Mouse (Mus musculus) limb, embryonic 15.5 days (tissue): ENCODE data around the gene Zbed3. TPM values are rescaled to one million over a fixed set of nuclear protein-coding genes. Genes with fewer than 3 reads are reported as not detected.

Experiments
- ATAC-seq: fragments of 200-750 bp; cut with Nextera tagmentation; 2 replicates; pipeline ENCODE4 v1.8.0; 2017; ENCODE audit warnings: low read depth, moderate TSS enrichment; ENCODE audit not compliant: insufficient number of reproducible peaks, low FRiP score, low TSS enrichment
- H3K27ac ChIP-seq: fragments of 300-500 bp; sonication (generic); 2 replicates; pipeline ENCODE4 v1.5.1; 2015; ENCODE audit warnings: moderate library complexity, mild to moderate bottlenecking, inconsistent platforms
- H3K27me3 ChIP-seq: fragments of 300-500 bp; sonication (generic); 2 replicates; pipeline ENCODE4 v1.6.1; 2015; ENCODE audit warnings: inconsistent platforms
- H3K36me3 ChIP-seq: fragments of 300-500 bp; sonication (generic); 2 replicates; pipeline ENCODE4 v1.6.1; 2015; ENCODE audit warnings: inconsistent platforms
- H3K4me1 ChIP-seq: fragments of 300-500 bp; sonication (generic); 2 replicates; pipeline ENCODE4 v1.6.1; 2015; ENCODE audit warnings: inconsistent platforms
- H3K4me2 ChIP-seq: fragments of 300-500 bp; sonication (generic); 2 replicates; pipeline ENCODE4 v1.6.1; 2015; ENCODE audit warnings: mild to moderate bottlenecking, inconsistent platforms
- H3K4me3 ChIP-seq: fragments of 300-500 bp; sonication (generic); 2 replicates; pipeline ENCODE4 v1.5.1; 2015; ENCODE audit warnings: mild to moderate bottlenecking, inconsistent platforms
- H3K9ac ChIP-seq: fragments of 300-500 bp; sonication (generic); 2 replicates; pipeline ENCODE4 v1.6.1; 2015; ENCODE audit warnings: inconsistent platforms
- H3K9me3 ChIP-seq: fragments of 300-500 bp; sonication (generic); 2 replicates; pipeline ENCODE4 v1.6.1; 2016; ENCODE audit warnings: inconsistent platforms
- WGBS: fragments of 180-500 bp; shearing (Covaris S2); methylation state at CpG from one replicate; pipeline ENCODE4 v1.1.7; 2015; 5-methylcytosine and 5-hydroxymethylcytosine counted together
- polyA plus RNA-seq: library from polyadenylated mRNA; unstranded; fragments of >200 nt; fragmentation: Nextera tagmentation; extraction: Ambion mirVana; gene quantifications from 2 replicates; pipeline ENCODE4 v1.2.1, GENCODE M21; 2015

Zbed3 gene
- polyA plus RNA-seq, 1 experiment from 2014 or later = 58.9 TPM

DNA sequence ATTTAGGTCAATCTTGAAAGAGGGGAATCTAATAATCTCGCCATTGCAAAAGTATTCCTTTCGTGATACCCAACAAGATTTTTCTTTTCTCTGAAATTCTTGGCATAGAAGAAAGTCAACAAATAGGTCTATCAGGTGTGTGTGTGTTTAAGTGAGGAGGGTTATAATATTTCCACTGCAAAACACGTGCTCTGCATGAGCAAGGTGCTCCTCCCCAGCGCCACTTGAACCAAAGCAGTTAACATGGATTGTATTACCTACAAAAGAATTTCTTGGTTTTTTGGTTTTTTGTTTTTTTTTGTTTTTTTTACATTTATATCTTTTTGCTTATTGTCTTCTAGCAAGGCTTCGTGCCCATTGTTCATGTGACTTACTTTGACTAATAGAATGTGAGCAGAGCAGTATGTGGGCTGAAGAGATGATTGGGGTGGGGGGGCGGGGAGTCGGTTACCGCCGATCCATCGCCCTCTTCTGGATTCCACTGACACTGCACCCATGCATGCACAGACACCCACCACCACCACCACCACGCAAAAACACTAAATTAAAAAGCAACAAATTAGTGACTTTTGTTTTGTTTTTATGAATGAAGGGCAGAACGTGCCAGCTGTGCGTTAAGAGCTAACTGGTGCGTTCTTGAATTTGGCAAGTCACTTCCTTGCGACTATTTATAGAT, 676 bp downstream of the Zbed3 start:
- peaks cover 27% of the 10 kb centered on the region for H3K4me1 ChIP-seq
- H3K4me3 ChIP-seq = peak overlapping the region; percentile 81
- H3K27ac ChIP-seq = peak overlapping the region; percentile 99
- peak overlapping the region; percentile 87 for H3K4me2 ChIP-seq
- no peaks in the 10 kb centered on the region for H3K9me3 ChIP-seq
- no peak for ATAC-seq
- H3K36me3 ChIP-seq = no peaks in the 10 kb centered on the region
- H3K9ac ChIP-seq = peak overlapping the region; percentile 95
- H3K27me3 ChIP-seq = no peaks in the 10 kb centered on the region
- WGBS = 23% methylated on average over 15 of the region's 15 CpGs

DNA sequence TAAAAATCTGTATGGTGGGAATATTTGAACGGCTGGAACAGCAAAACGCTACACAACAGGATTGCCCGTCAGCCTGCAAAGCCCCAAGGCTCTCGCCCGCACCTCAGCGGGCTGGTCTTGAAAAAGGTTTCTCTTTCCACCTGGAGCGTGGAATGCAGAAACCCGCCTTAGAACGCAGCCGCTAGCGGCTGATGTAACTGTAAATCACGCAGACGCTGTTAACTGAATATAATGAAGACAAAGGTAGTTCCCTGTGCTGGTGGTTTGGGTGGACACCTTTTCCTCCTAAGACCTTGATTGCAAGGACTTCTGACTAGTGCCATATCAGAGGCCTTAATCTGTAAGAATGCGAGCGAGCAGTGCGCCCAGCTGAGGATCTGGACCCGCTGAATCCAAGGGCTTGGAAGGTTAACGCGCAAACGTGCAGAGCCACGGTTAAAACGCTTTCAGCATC, 1.2 kb downstream of the Zbed3 start:
- under 1% methylated on average over 22 of the region's 22 CpGs for WGBS
- peak; percentile 27 for ATAC-seq

GRCm38 (mm10) chr13:95325080-95325906, 1.9 kb downstream of the Zbed3 start:
- H3K27me3 ChIP-seq = no peaks in the 10 kb centered on the region
- ATAC-seq = peak; percentile 72
- peak overlapping the region; percentile 81 for H3K4me3 ChIP-seq
- no peaks in the 10 kb centered on the region for H3K9me3 ChIP-seq
- H3K9ac ChIP-seq = peak overlapping the region; percentile 95
- H3K4me2 ChIP-seq = peak overlapping the region; percentile 87
- peak overlapping the region; percentile 99 for H3K27ac ChIP-seq
- H3K4me1 ChIP-seq = peaks cover 28% of the 10 kb centered on the region
- WGBS = under 1% methylated on average over 63 of the region's 63 CpGs
- H3K36me3 ChIP-seq = no peaks in the 10 kb centered on the region

More for the DNA sequence above, 1.2 kb downstream of the Zbed3 start:
- peak overlapping the region; percentile 81 for H3K4me3 ChIP-seq
- no peaks in the 10 kb centered on the region for H3K9me3 ChIP-seq
- H3K27ac ChIP-seq = peak overlapping the region; percentile 99
- H3K36me3 ChIP-seq = no peaks in the 10 kb centered on the region
- H3K27me3 ChIP-seq = no peaks in the 10 kb centered on the region
- H3K9ac ChIP-seq = peak overlapping the region; percentile 95
- H3K4me1 ChIP-seq = peaks cover 28% of the 10 kb centered on the region
- peak overlapping the region; percentile 87 for H3K4me2 ChIP-seq

GRCm38 (mm10) chr13:95325907-95326550, 2.6 kb downstream of the Zbed3 start:
- Histone ChIP-seq H3K27me3 (no peaks in the 10 kb centered on the region), H3K4me2 (peak overlapping the region; percentile 87), H3K9ac (peak overlapping the region; percentile 95), H3K9me3 (no peaks in the 10 kb centered on the region), H3K4me1 (peaks cover 28% of the 10 kb centered on the region), H3K4me3 (peak overlapping the region; percentile 81), H3K27ac (peak overlapping the region; percentile 99), H3K36me3 (no peaks in the 10 kb centered on the region)
- WGBS = 2% methylated on average over 5 of the region's 5 CpGs
- no peak for ATAC-seq

DNA sequence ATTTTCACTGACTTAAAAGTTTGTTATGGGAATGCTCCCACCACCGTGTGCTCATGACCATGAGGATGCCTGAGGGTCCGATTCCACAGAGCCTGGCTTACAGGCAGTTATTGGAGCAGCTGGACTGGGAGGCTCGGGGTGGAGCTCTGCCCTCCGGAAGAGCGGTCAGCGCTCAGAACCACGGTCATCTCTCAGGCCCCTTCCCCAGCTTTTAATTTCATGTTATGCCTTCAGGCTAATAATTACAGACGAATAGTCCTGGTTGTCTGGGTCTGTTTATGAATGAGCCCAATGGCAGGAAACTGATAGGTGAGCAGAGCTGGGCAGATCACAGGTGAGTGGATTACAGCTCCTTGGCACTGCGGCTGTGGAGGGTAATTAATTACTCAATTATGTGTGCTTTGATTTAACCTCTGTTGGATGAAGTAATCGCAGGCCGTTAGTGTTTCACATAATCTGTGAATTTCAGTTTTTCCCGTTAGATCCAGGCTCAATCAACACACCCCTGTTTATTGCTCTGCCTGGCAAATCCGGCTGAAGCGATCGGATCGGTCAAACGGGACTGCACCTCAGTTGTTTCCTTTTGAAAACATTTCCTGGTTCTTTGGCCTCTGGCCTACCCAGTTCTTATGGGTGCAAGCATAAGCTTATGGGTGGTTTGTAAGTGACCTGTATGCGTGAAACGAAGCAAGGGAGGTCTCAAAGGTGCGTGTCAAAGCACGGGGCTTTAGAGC, 3.4 kb downstream of the Zbed3 start:
- peak overlapping the region; percentile 95; the same call in 1 of the 2 replicates for H3K9ac ChIP-seq
- peak overlapping the region; percentile 87 for H3K4me2 ChIP-seq
- no peaks in the 10 kb centered on the region for H3K27me3 ChIP-seq
- H3K27ac ChIP-seq = peak overlapping the region; percentile 99
- 3% methylated on average over 21 of the region's 21 CpGs for WGBS
- no peak for ATAC-seq
- no peaks in the 10 kb centered on the region for H3K36me3 ChIP-seq
- H3K4me1 ChIP-seq = peaks cover 28% of the 10 kb centered on the region
- no peaks in the 10 kb centered on the region for H3K9me3 ChIP-seq
- H3K4me3 ChIP-seq = peak overlapping the region; percentile 81

DNA sequence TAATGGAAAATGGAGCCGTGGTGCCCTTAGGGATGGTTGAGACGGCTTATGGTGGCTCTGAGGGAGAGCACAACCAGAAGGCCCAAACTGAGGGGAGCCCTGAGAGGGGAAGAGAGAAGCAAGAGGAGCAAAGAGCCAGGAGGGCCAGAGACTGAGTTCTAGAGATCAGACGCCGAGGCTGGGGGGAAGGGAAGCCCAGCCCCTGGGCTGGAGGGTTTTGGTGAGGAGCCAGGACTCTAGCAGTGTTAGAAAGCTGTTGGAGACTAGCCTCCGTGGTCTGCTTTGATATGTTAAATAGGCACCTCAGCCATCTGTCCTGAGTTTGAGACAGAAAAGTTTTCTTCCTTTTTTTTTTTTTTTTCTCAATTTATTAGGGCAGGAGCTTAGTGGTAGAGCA, 3.9 kb downstream of the Zbed3 start:
- Histone ChIP-seq H3K27me3 (no peaks in the 10 kb centered on the region), H3K4me1 (peaks cover 31% of the 10 kb centered on the region), H3K27ac (peak overlapping the region; percentile 99), H3K36me3 (no peaks in the 10 kb centered on the region), H3K9me3 (no peaks in the 10 kb centered on the region), H3K9ac (peak overlapping the region; percentile 95; the same call in 1 of the 2 replicates), H3K4me2 (peak overlapping the region; percentile 87), H3K4me3 (peak overlapping the region; percentile 81)
- WGBS = 3% methylated on average over 5 of the region's 5 CpGs
- ATAC-seq = no peak

DNA sequence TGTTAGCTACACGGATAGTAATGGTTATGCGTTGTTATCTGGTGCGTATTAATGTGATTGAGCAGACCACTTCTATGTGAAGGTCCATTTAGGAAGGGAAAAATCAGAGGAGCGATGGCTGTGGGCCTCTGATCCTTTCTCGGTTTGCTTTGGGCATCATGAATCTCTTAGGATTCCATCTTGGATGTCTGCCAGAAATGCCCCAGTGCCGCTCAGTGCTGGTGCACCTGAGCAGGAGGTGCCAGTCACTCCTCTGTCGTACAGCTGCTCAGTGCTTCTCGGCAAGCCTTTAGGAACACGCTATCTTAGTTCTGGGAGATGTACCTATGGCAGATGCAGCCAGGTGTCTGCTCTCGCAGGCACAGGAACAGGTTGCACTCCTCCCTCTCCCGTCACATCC, 5.4 kb downstream of the Zbed3 start:
- no peak overlapping the region for H3K4me2 ChIP-seq
- no peak overlapping the region for H3K9ac ChIP-seq
- H3K4me3 ChIP-seq = no peak overlapping the region
- no peaks in the 10 kb centered on the region for H3K9me3 ChIP-seq
- H3K27me3 ChIP-seq = no peaks in the 10 kb centered on the region
- no peak for ATAC-seq
- no peak overlapping the region for H3K27ac ChIP-seq
- WGBS = 72% methylated on average over 11 of the region's 11 CpGs
- H3K4me1 ChIP-seq = peaks cover 34% of the 10 kb centered on the region
- no peaks in the 10 kb centered on the region for H3K36me3 ChIP-seq

DNA sequence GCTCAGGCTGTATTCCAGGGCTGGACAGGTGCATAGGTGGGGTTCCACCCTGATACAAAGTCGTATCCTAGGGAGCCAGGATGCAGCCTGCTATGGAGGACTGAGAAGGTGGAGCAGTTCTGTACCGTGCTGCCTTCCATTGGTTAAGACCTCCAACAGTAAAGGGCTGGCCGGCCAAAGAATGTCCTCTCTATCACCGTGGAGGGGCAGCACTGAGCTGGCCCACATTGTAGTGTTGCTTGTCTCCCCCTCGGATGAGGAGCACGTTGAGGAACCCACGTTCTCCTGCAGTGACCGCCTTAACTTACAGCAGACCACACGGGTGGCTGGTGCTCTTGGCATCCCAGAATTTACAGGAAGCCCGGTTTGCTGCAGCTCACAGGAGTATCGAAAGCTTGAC, 7.1 kb downstream of the Zbed3 start:
- H3K36me3 ChIP-seq = peaks cover 7% of the 10 kb centered on the region; the same call in 1 of the 2 replicates
- no peak overlapping the region for H3K4me3 ChIP-seq
- no peaks in the 10 kb centered on the region for H3K27me3 ChIP-seq
- H3K4me1 ChIP-seq = peaks cover 34% of the 10 kb centered on the region
- no peak for ATAC-seq
- 59% methylated on average over 11 of the region's 11 CpGs for WGBS
- no peak overlapping the region for H3K27ac ChIP-seq
- H3K9me3 ChIP-seq = no peaks in the 10 kb centered on the region
- H3K4me2 ChIP-seq = no peak overlapping the region
- H3K9ac ChIP-seq = no peak overlapping the region

GRCm38 (mm10) chr13:95332086-95332899, 8.9 kb downstream of the Zbed3 start:
- H3K9ac ChIP-seq = no peak overlapping the region
- H3K4me3 ChIP-seq = no peak overlapping the region
- no peaks in the 10 kb centered on the region for H3K9me3 ChIP-seq
- ATAC-seq = 0 out of 2 replicates have a peak, but pooled peaks have one; percentile 46
- H3K4me2 ChIP-seq = no peak overlapping the region
- WGBS = 74% methylated on average over 11 of the region's 11 CpGs
- peak overlapping the region; percentile 24; the same call in 1 of the 2 replicates for H3K27ac ChIP-seq
- H3K4me1 ChIP-seq = peaks cover 25% of the 10 kb centered on the region
- H3K27me3 ChIP-seq = no peaks in the 10 kb centered on the region
- peaks cover 20% of the 10 kb centered on the region for H3K36me3 ChIP-seq

GRCm38 (mm10) chr13:95336122-95336677, 12.8 kb downstream of the Zbed3 start:
- WGBS = 77% methylated on average over 40 of the region's 40 CpGs
- Histone ChIP-seq H3K4me3 (no peak overlapping the region), H3K9ac (no peak overlapping the region), H3K27me3 (no peaks in the 10 kb centered on the region), H3K36me3 (peaks cover 53% of the 10 kb centered on the region), H3K27ac (no peak overlapping the region), H3K4me2 (no peak overlapping the region), H3K9me3 (no peaks in the 10 kb centered on the region), H3K4me1 (peaks cover 6% of the 10 kb centered on the region; the same call in 1 of the 2 replicates)
- peak; percentile 32; the same call in 1 of the 2 replicates for ATAC-seq
